Mouse (Mus musculus): ENCODE data around the gene Il4. TPM values are rescaled to one million over a fixed set of nuclear protein-coding genes. Genes with fewer than 3 reads are reported as not detected.
"Not testable (repeated sequence)": the region's sequence is repeated elsewhere in the genome, so short reads cannot be mapped to it uniquely, and the experiment has no call there.

The Il4 gene
- total RNA-seq, 2 experiments from 2014 or later: not detected

DNA sequence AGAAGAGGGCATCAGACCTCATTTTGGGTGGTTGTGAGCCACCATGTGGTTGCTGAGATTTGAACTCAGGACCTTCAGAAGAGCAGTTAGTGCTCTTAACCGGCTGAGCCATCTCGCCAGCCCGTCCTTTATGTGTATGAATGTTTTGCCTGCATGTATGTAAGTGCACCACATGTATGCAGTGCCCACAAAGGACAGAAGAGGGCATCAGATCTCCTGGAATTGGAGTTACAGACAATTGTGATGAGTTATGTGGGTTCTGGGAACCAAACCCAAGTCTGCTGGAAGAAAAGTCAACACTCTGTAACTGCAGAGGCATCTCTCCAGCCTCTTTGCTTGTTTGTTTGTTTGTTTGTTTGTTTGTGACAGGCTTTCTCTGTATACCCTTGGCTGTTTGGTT, 37.9 kb downstream of the Il4 start:
- intact Hi-C loops (cut with DNase I): loop anchor here (5.0 kb wide), 1 partner anchor 108 kb away; the partner anchor contains the start of gene Gm9837
- no peak for DNase-seq

DNA sequence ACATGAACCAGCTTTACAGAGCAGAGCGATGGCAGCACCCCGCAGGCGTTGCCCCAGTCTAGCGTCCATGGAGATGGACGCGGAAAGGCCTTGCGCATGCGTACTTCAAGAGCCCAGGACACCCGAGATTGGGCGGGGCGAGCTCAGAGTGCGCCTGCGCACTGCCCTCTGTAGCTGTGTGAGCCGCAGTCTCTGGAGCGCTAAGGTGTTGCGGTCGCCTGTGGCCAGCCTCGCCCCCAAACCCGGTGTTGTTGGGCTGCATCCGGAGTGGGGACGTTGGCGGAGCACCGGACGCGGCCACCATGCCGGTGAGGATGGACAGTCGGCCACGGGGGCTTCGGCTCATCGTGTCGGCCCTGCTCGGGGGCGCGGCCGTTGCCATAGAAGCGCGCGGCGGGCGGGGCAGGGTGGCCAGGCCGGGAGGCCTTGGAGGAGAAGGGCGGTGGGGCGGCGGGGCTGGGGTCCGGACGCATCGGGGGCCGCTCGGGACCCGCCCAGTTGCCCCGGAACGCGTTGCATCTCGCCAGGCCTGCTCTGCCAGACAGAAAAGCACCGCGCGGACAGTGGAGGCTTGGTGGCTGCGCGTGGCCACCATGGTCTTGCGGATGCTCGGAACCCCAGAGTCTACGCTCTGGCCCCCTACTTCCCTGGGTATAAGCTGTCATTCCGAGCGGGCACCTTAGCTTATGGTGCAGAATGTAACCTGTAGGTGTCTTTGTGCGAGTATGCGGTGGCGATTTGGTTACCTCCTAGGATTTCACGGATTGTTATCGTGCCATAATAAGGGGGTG, 51.0 kb downstream of the Il4 start, which contains the start of gene Kif3a:
TSS of gene Kif3a (plus strand) at position 156 of the 791 bp plus-strand sequence.
- intact Hi-C loops (cut with DNase I): no loop called here
- peak; percentile 95 for DNase-seq

DNA sequence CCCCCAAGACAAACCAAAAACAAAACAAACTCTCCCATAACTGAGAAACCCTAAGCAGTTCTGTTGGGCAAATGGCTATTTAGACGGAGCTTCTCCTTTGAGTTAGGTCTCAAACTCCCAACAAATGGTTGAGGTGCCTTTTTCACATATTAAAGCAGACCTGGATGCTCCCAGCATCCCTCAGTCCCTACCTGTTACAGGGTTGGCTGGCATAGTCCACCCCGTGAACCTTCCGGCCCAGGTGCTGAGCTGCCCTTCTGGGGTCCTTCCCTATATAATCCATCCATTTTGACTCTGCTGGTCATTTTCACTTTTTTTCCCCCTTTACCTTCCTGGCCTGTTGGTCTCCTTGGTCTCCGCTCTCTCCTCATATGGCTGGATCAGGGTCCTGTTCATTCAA, 51.8 kb downstream of the Il4 start:
- intact Hi-C loops (cut with DNase I): no loop called here

DNA sequence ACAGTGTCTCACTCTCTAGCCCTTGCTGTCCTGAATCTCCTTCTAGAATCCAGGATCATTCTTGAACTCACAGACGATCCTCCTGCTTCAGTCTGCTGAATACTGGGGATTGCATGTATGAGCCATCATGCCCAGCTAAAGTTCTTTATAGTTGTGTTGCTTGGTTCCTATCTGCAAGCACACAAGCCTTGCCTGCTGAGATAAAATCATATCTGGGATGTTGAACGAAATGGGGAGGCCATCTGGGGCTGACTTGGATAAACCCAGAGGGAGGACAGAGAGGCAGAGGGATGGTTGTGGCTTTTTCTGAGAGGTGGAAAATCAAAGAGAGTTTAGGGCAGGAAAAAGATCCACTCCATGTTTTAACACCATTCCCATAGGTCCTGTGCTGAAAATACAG, 56.5 kb downstream of the Il4 start:
- DNase-seq: no peak
- intact Hi-C loops (cut with DNase I): no loop called here

More for the DNA sequence above, 51.8 kb downstream of the Il4 start:
- no peak for DNase-seq

DNA sequence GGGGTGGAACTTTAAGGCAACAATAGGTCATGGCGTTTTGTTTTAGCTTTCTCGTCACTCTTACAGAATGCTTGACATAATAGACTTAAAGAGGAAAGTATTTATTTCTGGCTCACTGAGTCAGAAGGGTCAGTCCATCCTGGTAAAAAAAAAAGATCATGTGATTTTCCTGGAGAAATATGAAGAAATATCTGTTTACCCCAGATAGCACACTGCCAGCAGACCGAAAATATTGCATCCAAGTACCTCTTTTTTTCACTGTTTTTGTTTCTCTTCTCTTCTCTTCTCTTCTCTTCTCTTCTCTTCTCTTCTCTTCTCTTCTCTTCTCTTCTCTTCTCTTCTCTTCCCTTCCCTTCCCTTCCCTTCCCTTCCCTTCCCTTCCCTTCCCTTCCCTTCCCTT, 58.5 kb downstream of the Il4 start:
- DNase-seq; intact Hi-C loops (cut with DNase I): not testable (repeated sequence)

DNA sequence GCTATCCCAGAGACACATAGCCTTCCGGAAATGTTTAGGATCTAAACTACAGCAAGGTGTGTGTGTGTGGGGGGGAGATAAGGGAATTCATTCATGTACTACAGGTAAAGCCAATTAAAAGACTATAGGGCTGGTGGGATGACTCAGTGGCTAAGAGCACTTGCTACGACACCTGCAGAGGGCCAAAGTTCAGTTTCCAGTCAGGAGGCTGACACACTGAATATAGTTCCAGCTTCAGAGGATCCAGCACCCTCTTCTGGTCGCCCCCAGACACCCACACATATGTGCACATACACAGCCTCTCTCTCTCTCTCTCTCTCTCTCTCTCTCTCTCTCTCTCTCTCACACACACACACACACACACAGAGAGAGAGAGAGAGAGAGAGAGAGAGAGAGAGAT, 60.5 kb downstream of the Il4 start:
- intact Hi-C loops (cut with DNase I): not testable (repeated sequence)

DNA sequence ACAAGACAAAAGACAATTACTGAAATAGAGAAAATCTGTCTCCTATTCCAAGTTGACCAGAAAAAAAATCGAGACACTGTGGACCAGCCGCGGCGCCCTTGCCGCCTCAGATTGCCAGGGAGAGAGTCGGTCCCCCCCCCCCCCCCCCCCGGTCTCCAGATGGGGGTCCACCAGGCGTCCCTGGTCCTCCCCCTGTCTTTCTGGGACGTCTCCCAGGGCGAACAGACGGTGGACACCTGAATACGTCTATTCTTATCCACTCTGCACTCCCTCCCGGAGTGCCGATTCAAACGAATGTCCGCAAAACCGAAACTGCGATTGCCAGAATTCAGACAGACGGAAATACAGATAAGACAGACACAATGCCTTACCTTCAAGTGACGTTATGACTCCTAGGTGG, 61.9 kb downstream of the Il4 start:
- DNase-seq; intact Hi-C loops (cut with DNase I): not testable (repeated sequence)

More for the DNA sequence above, 60.5 kb downstream of the Il4 start:
- DNase-seq: not testable (repeated sequence)

Other genes starting within 250 kb of the Il4 start
- not detected for gene Leap2, start 195.5 kb downstream of the Il4 start, total RNA-seq (2021)
- gene Uqcrq, start 187.8 kb downstream of the Il4 start, total RNA-seq (2021): 1,000 to 10,000 TPM; 2,370 to 2,434 TPM
- gene Gdf9, start 187.6 kb downstream of the Il4 start, total RNA-seq (2021): under 1 TPM; 0.31 to 0.66 TPM
- gene Gm10447, start 161.6 kb downstream of the Il4 start, total RNA-seq (2021): not detected
- gene Shroom1, start 161.5 kb downstream of the Il4 start, total RNA-seq (2021): under 1 TPM; 0.44 to 0.53 TPM
- not detected for gene Gm9837, start 148.2 kb downstream of the Il4 start, total RNA-seq (2021)
- gene Gm9945, start 138.5 kb downstream of the Il4 start, total RNA-seq (2021): not detected
- gene Sowaha, start 138.4 kb downstream of the Il4 start, total RNA-seq (2021): under 1 TPM; 0.07 TPM
- 10 to 100 TPM; 42.1 TPM for gene Sept8, start 99.4 kb downstream of the Il4 start, total RNA-seq (2021)
- gene Kif3a, start 51.3 kb downstream of the Il4 start, total RNA-seq (2021): 1 to 10 TPM; 9.6 to 9.9 TPM
- gene Il13, start 16.0 kb upstream of the Il4 start, total RNA-seq (2021): not detected
- gene Rad50, start 88.7 kb upstream of the Il4 start, total RNA-seq (2021): 1 to 10 TPM; 8.2 to 9.4 TPM
- gene Il5, start 102.1 kb upstream of the Il4 start, total RNA-seq (2021): not detected
- 10 to 100 TPM; 18.4 to 19.5 TPM for gene Irf1, start 151.3 kb upstream of the Il4 start, total RNA-seq (2021)
- not detected for gene Gm17334, start 154.5 kb upstream of the Il4 start, total RNA-seq (2021)
- gene Gm12216, start 240.6 kb upstream of the Il4 start, total RNA-seq (2021): 1 to 10 TPM; 2.0 to 3.6 TPM